9 mouse cellular contexts compared by ENCODE assay signal in genomic region chr2:169634619-169635382, GRCm38 (mm10). TPM values are rescaled to one million over a fixed set of nuclear protein-coding genes. Genes with fewer than 3 reads are reported as not detected.
DNase-seq lines count a peak whose midpoint lies in the region; ATAC-seq lines count a peak whose summit lies in the region.
"Had no signal": no experiment of that assay in that cellular context is flagged by ENCODE, and none has a peak within 500 bp of the region (broad histone marks: within the 10 kb centered on the region; RNA-seq: fewer than 3 reads in every experiment).

No protein-coding gene starts in this region.

- H3K4me3 ChIP-seq in kidney, embryonic 14.5 days (ENCODE audit: low read length) = peak overlapping the region; percentile 84
- peak overlapping the region; percentile 59 for H3K4me3 ChIP-seq in embryonic facial prominence, embryonic 14.5 days (ENCODE audit: low read depth, low read length)
- H3K4me3 ChIP-seq in intestine, embryonic 14.5 days (ENCODE audit: low read depth, low read length) = peak overlapping the region; percentile 77
- H3K4me3 ChIP-seq in neural tube, embryonic 11.5 days (ENCODE audit: low read depth, low read length) = peak overlapping the region; percentile 81

- H3K9ac ChIP-seq in kidney, embryonic 14.5 days (ENCODE audit: low read depth, low read length) = peak overlapping the region; percentile 93
- H3K9ac ChIP-seq in embryonic facial prominence, embryonic 14.5 days (ENCODE audit: low read depth, low read length) = peak overlapping the region; percentile 81
- peak overlapping the region; percentile 99 for H3K9ac ChIP-seq in intestine, embryonic 14.5 days (ENCODE audit: low read length)
- peak overlapping the region; percentile 89 for H3K9ac ChIP-seq in neural tube, embryonic 11.5 days (ENCODE audit: low read length)

- no peaks in the 10 kb centered on the region for H3K27me3 ChIP-seq in kidney, embryonic 14.5 days (ENCODE audit: control insufficient read depth, insufficient read depth, low read length)
- no peaks in the 10 kb centered on the region for H3K27me3 ChIP-seq in embryonic facial prominence, embryonic 14.5 days (replicated peaks; ENCODE audit: control insufficient read depth, insufficient read depth, low read length)
- H3K27me3 ChIP-seq in intestine, embryonic 14.5 days (replicated peaks; ENCODE audit: control insufficient read depth, insufficient read depth, low read length) = no peaks in the 10 kb centered on the region
- no peaks in the 10 kb centered on the region for H3K27me3 ChIP-seq in neural tube, embryonic 11.5 days (ENCODE audit: control insufficient read depth, insufficient read depth, low read length)
- H3K27me3 ChIP-seq: Patski had no signal

- peak overlapping the region; percentile 82 for H3K4me2 ChIP-seq in kidney, embryonic 14.5 days (replicated peaks; ENCODE audit: low read depth, low read length)
- peak overlapping the region; percentile 68 for H3K4me2 ChIP-seq in embryonic facial prominence, embryonic 14.5 days (ENCODE audit: low read depth, low read length)
- H3K4me2 ChIP-seq in intestine, embryonic 14.5 days (ENCODE audit: low read length) = peak overlapping the region; percentile 62
- peak overlapping the region; percentile 96 for H3K4me2 ChIP-seq in neural tube, embryonic 11.5 days (ENCODE audit: low read depth)

- H3K36me3 ChIP-seq in kidney, embryonic 14.5 days (ENCODE audit: control insufficient read depth, insufficient read depth, low read length) = no peaks in the 10 kb centered on the region
- H3K36me3 ChIP-seq in embryonic facial prominence, embryonic 14.5 days (ENCODE audit: control insufficient read depth, insufficient read depth, low read length) = no peaks in the 10 kb centered on the region
- no peaks in the 10 kb centered on the region for H3K36me3 ChIP-seq in intestine, embryonic 14.5 days (ENCODE audit: control insufficient read depth, insufficient read depth, low read length)
- H3K36me3 ChIP-seq in neural tube, embryonic 11.5 days (ENCODE audit: control insufficient read depth, insufficient read depth, low read length) = no peaks in the 10 kb centered on the region

- ATAC-seq in kidney, embryonic 14.5 days (ENCODE audit: low FRiP score, low TSS enrichment) = no peak
- no peak for ATAC-seq in embryonic facial prominence, embryonic 14.5 days (ENCODE audit: low read depth)
- ATAC-seq in intestine, embryonic 14.5 days (replicated peaks; ENCODE audit: low FRiP score, low TSS enrichment, low read depth) = no peak
- no peak for ATAC-seq in neural tube, embryonic 11.5 days (ENCODE audit: insufficient read depth, low FRiP score, low TSS enrichment)
- no peak for ATAC-seq in monocyte, adult 5-6 weeks (replicated peaks; ENCODE audit: insufficient number of reproducible peaks, low FRiP score, low TSS enrichment, poor library complexity, severe bottlenecking)

- H3K9me3 ChIP-seq in kidney, embryonic 14.5 days (ENCODE audit: control insufficient read depth, low read length) = no peaks in the 10 kb centered on the region
- no peaks in the 10 kb centered on the region for H3K9me3 ChIP-seq in embryonic facial prominence, embryonic 14.5 days (ENCODE audit: control insufficient read depth, low read length)
- no peaks in the 10 kb centered on the region for H3K9me3 ChIP-seq in intestine, embryonic 14.5 days (ENCODE audit: control insufficient read depth, low read length)
- H3K9me3 ChIP-seq in neural tube, embryonic 11.5 days (ENCODE audit: control insufficient read depth, low read length) = no peaks in the 10 kb centered on the region

- H3K4me1 ChIP-seq in kidney, embryonic 14.5 days (ENCODE audit: control insufficient read depth, insufficient read depth, low read length) = peaks cover 33% of the 10 kb centered on the region
- H3K4me1 ChIP-seq in embryonic facial prominence, embryonic 14.5 days (ENCODE audit: control insufficient read depth, insufficient read depth, low read length) = peaks cover 5% of the 10 kb centered on the region; the same call in 1 of the 2 replicates
- H3K4me1 ChIP-seq in intestine, embryonic 14.5 days (replicated peaks; ENCODE audit: control insufficient read depth, insufficient read depth, low read length) = peaks cover 30% of the 10 kb centered on the region
- H3K4me1 ChIP-seq in neural tube, embryonic 11.5 days (ENCODE audit: control insufficient read depth, insufficient read depth, low read length) = peaks cover 15% of the 10 kb centered on the region; the same call in 1 of the 2 replicates

- no peak for DNase-seq in kidney, adult 8-10 months
- DNase-seq in embryonic facial prominence, embryonic 14.5 days (ENCODE audit: low spot score) = no peak
- no peak for DNase-seq in intestine, embryonic 14.5 days (ENCODE audit: low spot score)
- no peak for DNase-seq in neural tube, embryonic 11.5 days (ENCODE audit: low spot score)
- no peak for DNase-seq in ovary, postnatal 36 days (ENCODE audit: low spot score)
- no peak for DNase-seq in layer of hippocampus, adult 11-12 months (ENCODE audit: low spot score)

- peak overlapping the region; percentile 96 for H3K27ac ChIP-seq in kidney, embryonic 14.5 days (ENCODE audit: low read depth, low read length)
- H3K27ac ChIP-seq in embryonic facial prominence, embryonic 14.5 days (replicated peaks; ENCODE audit: low read depth, low read length) = peak overlapping the region; percentile 78
- peak overlapping the region; percentile 95 for H3K27ac ChIP-seq in intestine, embryonic 14.5 days (ENCODE audit: low read depth)
- no peak overlapping the region; the same call in 1 of the 2 replicates for H3K27ac ChIP-seq in neural tube, embryonic 11.5 days (ENCODE audit: low read depth, low read length)

- WGBS in kidney, embryonic 14.5 days = 7% methylated on average over 17 of the region's 17 CpGs
- 43% methylated on average over 17 of the region's 17 CpGs for WGBS in embryonic facial prominence, embryonic 14.5 days
- WGBS in intestine, embryonic 14.5 days = 12% methylated on average over 17 of the region's 17 CpGs
- WGBS in neural tube, embryonic 11.5 days = 27% methylated on average over 17 of the region's 17 CpGs

RNA-seq across cellular contexts. Expression of gene Tshz2, which starts 2.0 kb away (rescaled TPM):
- polyA plus RNA-seq in kidney, embryonic 14.5 days (2014; fragmentation: Nextera tagmentation; extraction: Ambion mirVana) = 11.7 and 14.8 TPM in 2 replicates
- 8.5 and 9.3 TPM in 2 replicates for polyA plus RNA-seq in embryonic facial prominence, embryonic 14.5 days (2014; fragmentation: Nextera tagmentation; extraction: Ambion mirVana)
- 20.3 and 23.6 TPM in 2 replicates for polyA plus RNA-seq in intestine, embryonic 14.5 days (2014; fragmentation: Nextera tagmentation; extraction: Ambion mirVana)
- polyA plus RNA-seq in neural tube, embryonic 11.5 days (2014; fragmentation: Nextera tagmentation; extraction: Ambion mirVana) = 9.1 and 9.8 TPM in 2 replicates
- total RNA-seq in monocyte, adult 5-6 weeks (2017) = not detected in 3 replicates

RNA-seq across cellular contexts. Expression of gene Gm11011, which starts 47.3 kb away (rescaled TPM):
- not detected in 2 replicates for polyA plus RNA-seq in kidney, embryonic 14.5 days (2014; fragmentation: Nextera tagmentation; extraction: Ambion mirVana)
- not detected in 2 replicates for polyA plus RNA-seq in embryonic facial prominence, embryonic 14.5 days (2014; fragmentation: Nextera tagmentation; extraction: Ambion mirVana)
- not detected in 2 replicates for polyA plus RNA-seq in intestine, embryonic 14.5 days (2014; fragmentation: Nextera tagmentation; extraction: Ambion mirVana)
- polyA plus RNA-seq in neural tube, embryonic 11.5 days (2014; fragmentation: Nextera tagmentation; extraction: Ambion mirVana) = not detected in 2 replicates
- total RNA-seq in monocyte, adult 5-6 weeks (2017) = not detected in 3 replicates
- polyA plus RNA-seq: Patski had no signal
